Mouse (Mus musculus): ENCODE results near the gene Fam160b1. TPM values are rescaled to one million over a fixed set of nuclear protein-coding genes. Genes with fewer than 3 reads are reported as not detected.

The Fam160b1 gene
- total and polyA plus RNA-seq, 3 experiments: 4.4 to 7.7 (median 4.8) TPM

DNA sequence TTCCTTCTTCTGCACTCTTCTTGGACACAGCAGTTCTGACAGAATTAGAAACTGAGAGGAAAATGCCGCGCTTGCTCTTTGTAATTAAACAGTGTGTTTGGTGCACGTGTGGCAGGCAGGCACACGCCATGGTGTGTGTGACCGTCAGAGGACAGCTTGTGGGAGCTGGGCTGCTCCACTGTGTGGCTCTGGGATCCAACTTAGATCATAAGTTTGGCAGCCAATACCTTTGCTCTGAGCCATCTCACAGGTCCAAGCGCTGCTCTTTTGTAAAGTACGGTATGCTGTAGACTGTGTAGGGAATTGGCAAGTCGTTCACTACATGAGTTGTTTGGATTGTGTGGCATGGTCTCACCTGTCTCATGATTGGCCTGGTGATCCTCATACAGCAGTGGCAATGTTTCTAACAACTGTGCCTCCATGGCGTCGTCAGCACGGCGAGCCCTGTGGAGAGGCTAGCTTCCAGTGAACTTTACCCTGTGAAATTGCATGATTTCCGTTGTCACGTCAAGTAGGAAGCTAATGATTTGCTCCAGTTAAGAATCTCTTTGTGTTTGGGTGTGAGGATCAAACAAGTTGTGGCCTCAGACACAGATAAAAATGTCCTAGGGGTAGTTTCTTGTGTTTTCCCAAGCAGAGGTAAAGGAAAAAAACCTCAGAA is 16.7 kb downstream of the Fam160b1 start:
- Histone ChIP-seq H3K4me2 (ENCODE audit: insufficient read depth, low read depth, poor library complexity, severe bottlenecking) (no peak overlapping the region), H3K27me3 (replicated peaks) (no peaks in the 10 kb centered on the region), H3K27ac (ENCODE audit: insufficient read depth, low read depth) (no peak overlapping the region), H3K4me3 (replicated peaks in 1 of 3; ENCODE audit: low read depth in 2 of 3, low read length in 2 of 3, poor library complexity in 1 of 3) (no peak overlapping the region), H3K79me2 (replicated peaks; ENCODE audit: control insufficient read depth, extremely low read depth, insufficient read depth, poor library complexity, severe bottlenecking) (no peaks in the 10 kb centered on the region), H3K36me3 (replicated peaks in 1 of 2; ENCODE audit: control insufficient read depth in 1 of 2, insufficient read depth in 1 of 2, low read length in 1 of 2) (peaks cover 79 to 94% of the 10 kb centered on the region in 2 experiments), H3K9ac (ENCODE audit: insufficient read depth, low read depth) (no peak overlapping the region), H3K4me1 (ENCODE audit: control insufficient read depth in 1 of 2, insufficient read depth in 2 of 2) (peaks cover 0 to 8% of the 10 kb centered on the region in 2 experiments; a peak in 1 of 4 replicates), H3K9me3 (replicated peaks; ENCODE audit: low read length) (no peaks in the 10 kb centered on the region)
- dilution Hi-C loops (cut with MboI; ENCODE audit: extremely low pct_ligation_motif_present, extremely low pct_unique_long_range_greater_than_20kb, low sequenced_read_pairs): no loop called here
- no peak for TF ChIP-seq BHLHE40 (IDR thresholded peaks at IDR 0.05; ENCODE audit: low read depth, low read length)
- TF ChIP-seq NRF1 (IDR thresholded peaks at IDR 0.05; ENCODE audit: low read depth, low read length): no peak
- no peak for TF ChIP-seq PAX5 (IDR thresholded peaks at IDR 0.05; ENCODE audit: low read length)
- no peak for TF ChIP-seq JUND (conservative IDR thresholded peaks at IDR 0.05; ENCODE audit: low read depth, low read length)
- no peak for TF ChIP-seq MEF2A (IDR thresholded peaks at IDR 0.05; ENCODE audit: borderline replicate concordance, low read depth, low read length)
- no peak for TF ChIP-seq POLR2A (IDR thresholded peaks at IDR 0.05; ENCODE audit: low read depth, low read length)
- TF ChIP-seq CTCF (conservative IDR thresholded peaks at IDR 0.05 in 1 of 2, IDR thresholded peaks at IDR 0.05 in 1 of 2; ENCODE audit: low read depth in 2 of 2, low read length in 2 of 2): no peak
- TF ChIP-seq ZNF384 (IDR thresholded peaks at IDR 0.05; ENCODE audit: low read depth, low read length): no peak
- no peak for TF ChIP-seq ZC3H11A (IDR thresholded peaks at IDR 0.05; ENCODE audit: low read depth, low read length)
- no peak for TF ChIP-seq USF1 (IDR thresholded peaks at IDR 0.05; ENCODE audit: low read depth, low read length)
- no peak for TF ChIP-seq MAX (IDR thresholded peaks at IDR 0.05; ENCODE audit: low read length)
- no peak for TF ChIP-seq TCF12 (IDR thresholded peaks at IDR 0.05; ENCODE audit: low read depth, low read length)
- no peak for TF ChIP-seq SIN3A (IDR thresholded peaks at IDR 0.05; ENCODE audit: low read length)
- no peak for TF ChIP-seq CHD2 (IDR thresholded peaks at IDR 0.05; ENCODE audit: low read length)
- TF ChIP-seq RAD21 (IDR thresholded peaks at IDR 0.05; ENCODE audit: low read depth, low read length): no peak
- no peak for TF ChIP-seq KAT2A (IDR thresholded peaks at IDR 0.05; ENCODE audit: insufficient replicate concordance, low read length)
- in situ Hi-C loops (cut with MboI; ENCODE audit: low pct_ligation_motif_present, low pct_unique_long_range_greater_than_20kb, low sequenced_read_pairs): no loop called here
- DNase-seq (ENCODE audit: extremely low read depth): no peak

DNA sequence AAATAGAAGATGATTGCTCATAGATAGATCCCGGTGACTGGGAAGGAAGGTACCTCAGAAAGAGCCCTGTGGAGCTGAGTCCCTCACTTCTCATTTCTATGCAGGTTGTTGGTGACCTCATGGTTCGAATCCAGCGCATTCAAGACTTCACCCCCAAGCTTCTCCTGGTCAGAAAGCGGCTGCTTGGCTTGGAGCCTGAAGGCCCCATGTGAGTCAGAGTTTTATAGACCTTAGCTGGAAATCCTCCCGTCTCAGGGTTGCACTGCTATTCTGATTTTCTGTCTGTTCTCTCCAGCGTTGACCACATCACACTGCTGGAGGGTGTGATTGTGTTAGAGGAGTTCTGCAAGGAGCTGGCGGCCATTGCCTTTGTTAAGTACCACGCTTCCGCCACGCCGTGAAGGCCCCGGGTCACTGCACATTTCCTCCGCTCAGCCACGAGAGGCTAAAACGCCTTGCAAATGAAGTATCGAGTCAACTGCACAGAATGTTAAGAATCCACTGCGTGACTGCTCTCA is 25.8 kb downstream of the Fam160b1 start:
- Histone ChIP-seq H3K4me1 (ENCODE audit: control insufficient read depth in 1 of 2, insufficient read depth in 2 of 2) (no peaks in the 10 kb centered on the region), H3K27me3 (replicated peaks) (no peaks in the 10 kb centered on the region), H3K27ac (ENCODE audit: insufficient read depth, low read depth) (no peak overlapping the region), H3K4me2 (ENCODE audit: insufficient read depth, low read depth, poor library complexity, severe bottlenecking) (no peak overlapping the region), H3K9me3 (replicated peaks; ENCODE audit: low read length) (no peaks in the 10 kb centered on the region), H3K4me3 (replicated peaks in 1 of 3; ENCODE audit: low read depth in 2 of 3, low read length in 2 of 3, poor library complexity in 1 of 3) (no peak overlapping the region), H3K36me3 (replicated peaks in 1 of 2; ENCODE audit: control insufficient read depth in 1 of 2, insufficient read depth in 1 of 2, low read length in 1 of 2) (peaks cover 69 to 94% of the 10 kb centered on the region in 2 experiments), H3K9ac (ENCODE audit: insufficient read depth, low read depth) (no peak overlapping the region), H3K79me2 (replicated peaks; ENCODE audit: control insufficient read depth, extremely low read depth, insufficient read depth, poor library complexity, severe bottlenecking) (no peaks in the 10 kb centered on the region)
- TF ChIP-seq POLR2A (IDR thresholded peaks at IDR 0.05; ENCODE audit: low read depth, low read length): no peak
- TF ChIP-seq IRF4 (IDR thresholded peaks at IDR 0.05; ENCODE audit: low read depth, low read length): no peak
- no peak for TF ChIP-seq MXI1 (IDR thresholded peaks at IDR 0.05; ENCODE audit: low read depth, low read length)
- dilution Hi-C loops (cut with MboI; ENCODE audit: extremely low pct_ligation_motif_present, extremely low pct_unique_long_range_greater_than_20kb, low sequenced_read_pairs) (no loop called here), in situ Hi-C loops (cut with MboI; ENCODE audit: low pct_ligation_motif_present, low pct_unique_long_range_greater_than_20kb, low sequenced_read_pairs) (no loop called here)
- DNase-seq (ENCODE audit: extremely low read depth): no peak
